Mouse (Mus musculus) heart, postnatal 0 days (tissue): ENCODE measurements around the gene Tas2r120. TPM values are rescaled to one million over a fixed set of nuclear protein-coding genes. Genes with fewer than 3 reads are reported as not detected.
"Not testable (repeated sequence)": the region's sequence is repeated elsewhere in the genome, so short reads cannot be mapped to it uniquely, and the experiment has no call there.

ENCODE experiments used
- ATAC-seq: fragments of 200-750 bp; cut with Nextera tagmentation; 2 replicates; pipeline ENCODE4 v1.8.0; 2017; ENCODE audit warnings: low read depth, moderate number of reproducible peaks, moderate library complexity; ENCODE audit not compliant: insufficient read depth
- DNase-seq: peaks from one replicate; pipeline ENCODE4 v3.0.0-alpha.2; 2016; ENCODE audit warnings: low spot score
- H3K27ac ChIP-seq: fragments of 300-500 bp; sonication (generic); 2 replicates; pipeline ENCODE4 v1.5.1; 2014; ENCODE audit warnings: low read depth, mild to moderate bottlenecking
- H3K27me3 ChIP-seq: fragments of 300-500 bp; sonication (generic); 2 replicates; pipeline ENCODE4 v1.6.1; 2014; ENCODE audit warnings: low read length, mixed read lengths; ENCODE audit not compliant: control insufficient read depth, insufficient read depth
- H3K36me3 ChIP-seq: fragments of 300-500 bp; sonication (generic); replicated peaks from 2 replicates; pipeline ENCODE4 v1.6.1; 2014; ENCODE audit warnings: low read length, mixed read lengths; ENCODE audit not compliant: control insufficient read depth, insufficient read depth
- H3K4me1 ChIP-seq: fragments of 300-500 bp; sonication (generic); 2 replicates; pipeline ENCODE4 v1.6.1; 2014; ENCODE audit warnings: antibody characterized with exemption; ENCODE audit not compliant: control insufficient read depth, insufficient read depth
- H3K4me2 ChIP-seq: fragments of 300-500 bp; sonication (generic); 2 replicates; pipeline ENCODE4 v1.6.1; 2014; ENCODE audit warnings: low read depth, mild to moderate bottlenecking, low read length, moderate library complexity
- H3K4me3 ChIP-seq: fragments of 300-500 bp; sonication (generic); 2 replicates; pipeline ENCODE4 v1.5.1; 2014; ENCODE audit warnings: low read depth, low read length
- H3K9ac ChIP-seq: fragments of 300-500 bp; sonication (generic); replicated peaks from 2 replicates; pipeline ENCODE4 v1.6.1; 2014; ENCODE audit warnings: low read depth, low read length, mixed read lengths
- H3K9me3 ChIP-seq: fragments of 300-500 bp; sonication (generic); replicated peaks from 2 replicates; pipeline ENCODE4 v1.6.1; 2016; ENCODE audit warnings: low read length; ENCODE audit not compliant: control insufficient read depth
- CTCF ChIP-seq: IDR thresholded peaks from 2 replicates; pipeline ENCODE4 v1.5.1; 2016; ENCODE audit warnings: antibody characterized with exemption, control low read depth, low read depth
- EP300 ChIP-seq: IDR thresholded peaks from 2 replicates; pipeline ENCODE4 v1.6.1; 2016; ENCODE audit warnings: antibody characterized with exemption, low read depth
- WGBS: fragments of 180-500 bp; shearing (Covaris S2); extraction: QIAGEN DNeasy Blood & Tissue Kit; methylation state at CpG from one replicate; pipeline ENCODE4 v1.1.7; 2014; 5-methylcytosine and 5-hydroxymethylcytosine counted together
- polyA plus RNA-seq: library from polyadenylated mRNA; unstranded; fragments of >200 nt; fragmentation: Nextera tagmentation; extraction: Ambion mirVana; gene quantifications from 2 replicates; pipeline ENCODE4 v1.2.1, GENCODE M21; 2015
- total RNA-seq: library from RNA; depleted of rRNA; stranded (reverse); fragments of >200 nt; gene quantifications from 2 replicates; pipeline ENCODE4 v1.2.3, GENCODE M21; 2014; ENCODE audit warnings: low replicate concordance; rRNA removed

Gene Tas2r120
- total RNA-seq (not detected in 2 replicates), polyA plus RNA-seq (not detected in 2 replicates)

GRCm38 (mm10) chr6:132656653-132657052 is at the start of gene Tas2r120:
Gene Tas2r120 (plus strand): TSS chr6:132656953.
- Histone ChIP-seq H3K27ac (no peak within 1 kb of the TSS), H3K27me3 (no peaks in the 10 kb centered on the region), H3K4me2 (no peak within 1 kb of the TSS), H3K9ac (no peak within 1 kb of the TSS), H3K36me3 (no peaks in the 10 kb centered on the region), H3K9me3 (no peaks in the 10 kb centered on the region), H3K4me1 (no peaks in the 10 kb centered on the region), H3K4me3 (no peak within 1 kb of the TSS)
- no peak for DNase-seq
- ATAC-seq, result no peak
- TF ChIP-seq CTCF (no peak), EP300 (no peak)

- Histone ChIP-seq H3K27ac (no peak overlapping the region), H3K9ac (no peak overlapping the region), H3K27me3 (no peaks in the 10 kb centered on the region), H3K4me1 (no peaks in the 10 kb centered on the region), H3K9me3 (no peaks in the 10 kb centered on the region), H3K4me2 (no peak overlapping the region), H3K4me3 (no peak overlapping the region), H3K36me3 (no peaks in the 10 kb centered on the region)
- TF ChIP-seq EP300 (no peak), CTCF (peak; percentile 40)
- no peak for ATAC-seq
- peak; percentile 11 for DNase-seq
These were observed 7.4 kb upstream of the Tas2r120 start for GRCm38 (mm10) chr6:132649399-132649798.

GRCm38 (mm10) chr6:132651426-132651825 is 5.3 kb upstream of the Tas2r120 start, which contains the start of gene A630073D07Rik:
Gene A630073D07Rik (minus strand): TSS chr6:132651526.
- no peak within 1 kb of the TSS for H3K9ac ChIP-seq
- H3K36me3 ChIP-seq, result no peaks in the 10 kb centered on the region
- no peak within 1 kb of the TSS for H3K27ac ChIP-seq
- H3K4me1 ChIP-seq, result no peaks in the 10 kb centered on the region
- no peak for TF ChIP-seq EP300
- no peak within 1 kb of the TSS for H3K4me2 ChIP-seq
- WGBS, result 67% methylated on average over 1 of the region's 1 CpGs
- ATAC-seq (no peak), DNase-seq (no peak)
- no peak within 1 kb of the TSS for H3K4me3 ChIP-seq
- no peaks in the 10 kb centered on the region for H3K27me3 ChIP-seq
- no peaks in the 10 kb centered on the region for H3K9me3 ChIP-seq

GRCm38 (mm10) chr6:132691596-132691995 is 34.8 kb downstream of the Tas2r120 start:
- H3K27ac ChIP-seq, H3K4me1 ChIP-seq, H3K27me3 ChIP-seq, ATAC-seq, DNase-seq, H3K4me3 ChIP-seq, H3K36me3 ChIP-seq, H3K9me3 ChIP-seq, H3K9ac ChIP-seq, H3K4me2 ChIP-seq: not testable (repeated sequence)
- 67% methylated on average over 7 of the region's 7 CpGs for WGBS

- H3K9ac ChIP-seq, result no peak within 1 kb of the TSS
These were observed 44.2 kb downstream of the Tas2r120 start, which contains the start of gene Tas2r121 for GRCm38 (mm10) chr6:132700907-132701306. Gene Tas2r121 (minus strand): TSS chr6:132701007.

More at GRCm38 (mm10) chr6:132700907-132701306, 44.2 kb downstream of the Tas2r120 start, which contains the start of gene Tas2r121:
- H3K27me3 ChIP-seq, result no peaks in the 10 kb centered on the region
- no peaks in the 10 kb centered on the region for H3K9me3 ChIP-seq
- H3K4me2 ChIP-seq, result no peak within 1 kb of the TSS
- H3K4me1 ChIP-seq, result no peaks in the 10 kb centered on the region
- no peak within 1 kb of the TSS for H3K4me3 ChIP-seq
- DNase-seq (no peak), ATAC-seq (no peak)
- no peaks in the 10 kb centered on the region for H3K36me3 ChIP-seq
- H3K27ac ChIP-seq, result no peak within 1 kb of the TSS
- 73% methylated on average over 1 of the region's 1 CpGs for WGBS
- no peak for TF ChIP-seq EP300
- TF ChIP-seq CTCF, result no peak

Other genes with a start within 250 kb of the Tas2r120 start
- not detected in 2 replicates for gene Prh1, start 87.1 kb upstream of the Tas2r120 start, total RNA-seq
- not detected in 2 replicates for gene Prh1, start 87.1 kb upstream of the Tas2r120 start, polyA plus RNA-seq
- gene Prp2, start 61.0 kb upstream of the Tas2r120 start, total RNA-seq, result not detected in 2 replicates
- gene Prp2, start 61.0 kb upstream of the Tas2r120 start, polyA plus RNA-seq, result not detected in 2 replicates
- gene A630073D07Rik, start 5.4 kb upstream of the Tas2r120 start, total RNA-seq, result not detected in 2 replicates
- not detected in 2 replicates for gene A630073D07Rik, start 5.4 kb upstream of the Tas2r120 start, polyA plus RNA-seq
- gene Tas2r121, start 44.1 kb downstream of the Tas2r120 start, total RNA-seq, result not detected in 2 replicates
- not detected in 2 replicates for gene Tas2r121, start 44.1 kb downstream of the Tas2r120 start, polyA plus RNA-seq
- not detected in 2 replicates for gene Tas2r122, start 55.0 kb downstream of the Tas2r120 start, total RNA-seq
- not detected in 2 replicates for gene Tas2r122, start 55.0 kb downstream of the Tas2r120 start, polyA plus RNA-seq
- not detected in 2 replicates for gene Tas2r115, start 81.1 kb downstream of the Tas2r120 start, total RNA-seq
- gene Tas2r115, start 81.1 kb downstream of the Tas2r120 start, polyA plus RNA-seq, result not detected in 2 replicates
- gene Tas2r124, start 97.8 kb downstream of the Tas2r120 start, total RNA-seq, result not detected in 2 replicates
- gene Tas2r124, start 97.8 kb downstream of the Tas2r120 start, polyA plus RNA-seq, result not detected in 2 replicates
- not detected in 2 replicates for gene Tas2r102, start 105.2 kb downstream of the Tas2r120 start, total RNA-seq
- not detected in 2 replicates for gene Tas2r102, start 105.2 kb downstream of the Tas2r120 start, polyA plus RNA-seq
- not detected in 2 replicates for gene Tas2r136, start 121.2 kb downstream of the Tas2r120 start, total RNA-seq
- gene Tas2r136, start 121.2 kb downstream of the Tas2r120 start, polyA plus RNA-seq, result not detected in 2 replicates
- gene Tas2r117, start 145.9 kb downstream of the Tas2r120 start, total RNA-seq, result not detected in 2 replicates
- gene Tas2r117, start 145.9 kb downstream of the Tas2r120 start, polyA plus RNA-seq, result not detected in 2 replicates
- gene Tas2r123, start 190.2 kb downstream of the Tas2r120 start, total RNA-seq, result not detected in 2 replicates
- not detected in 2 replicates for gene Tas2r123, start 190.2 kb downstream of the Tas2r120 start, polyA plus RNA-seq
- gene Tas2r116, start 198.5 kb downstream of the Tas2r120 start, total RNA-seq, result not detected in 2 replicates
- not detected in 2 replicates for gene Tas2r116, start 198.5 kb downstream of the Tas2r120 start, polyA plus RNA-seq
- not detected in 2 replicates for gene Tas2r110, start 211.1 kb downstream of the Tas2r120 start, total RNA-seq
- not detected in 2 replicates for gene Tas2r110, start 211.1 kb downstream of the Tas2r120 start, polyA plus RNA-seq
- gene Tas2r113, start 236.1 kb downstream of the Tas2r120 start, total RNA-seq, result not detected in 2 replicates
- not detected in 2 replicates for gene Tas2r113, start 236.1 kb downstream of the Tas2r120 start, polyA plus RNA-seq